Mouse (Mus musculus): Measurements from ENCODE around the gene Cyp2f2. TPM values are rescaled to one million over a fixed set of nuclear protein-coding genes. Genes with fewer than 3 reads are reported as not detected.

Cyp2f2 gene
- polyA plus RNA-seq, 1 experiment: not detected

DNA sequence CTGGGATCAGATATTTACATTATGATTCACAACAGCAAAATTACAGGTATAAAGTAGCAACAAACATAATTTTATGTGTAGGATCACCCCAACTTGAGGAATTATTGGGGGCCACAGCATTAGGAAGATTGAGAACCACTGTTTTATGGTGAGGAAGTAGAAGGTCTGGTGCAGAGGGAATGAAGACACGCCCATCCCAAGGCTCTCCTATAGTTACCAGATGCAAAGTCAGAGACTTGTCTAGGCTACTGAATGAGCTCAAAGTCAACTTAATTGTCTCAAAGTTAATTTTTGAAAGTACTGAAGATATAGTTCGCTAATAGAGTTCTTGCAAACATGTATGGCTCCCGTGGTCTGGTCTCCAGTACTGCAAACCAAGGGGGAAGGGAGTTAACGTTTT lies 14.0 kb downstream of the Cyp2f2 start:
- H3K9me3 ChIP-seq: no peaks in the 10 kb centered on the region; the same call in 1 of the 2 replicates
- no peak overlapping the region for H3K4me3 ChIP-seq (replicated peaks)
- no peak for TF ChIP-seq GATA1 (IDR thresholded peaks at IDR 0.05; ENCODE audit: borderline replicate concordance, low read length)
- TF ChIP-seq FLI1 (IDR thresholded peaks at IDR 0.05; ENCODE audit: low read length): no peak
- no peaks in the 10 kb centered on the region for H3K36me3 ChIP-seq (replicated peaks; ENCODE audit: low read length)
- peaks cover 5% of the 10 kb centered on the region; the same call in 1 of the 2 replicates for H3K4me1 ChIP-seq
- H3K27me3 ChIP-seq (replicated peaks): peaks cover 5% of the 10 kb centered on the region

DNA sequence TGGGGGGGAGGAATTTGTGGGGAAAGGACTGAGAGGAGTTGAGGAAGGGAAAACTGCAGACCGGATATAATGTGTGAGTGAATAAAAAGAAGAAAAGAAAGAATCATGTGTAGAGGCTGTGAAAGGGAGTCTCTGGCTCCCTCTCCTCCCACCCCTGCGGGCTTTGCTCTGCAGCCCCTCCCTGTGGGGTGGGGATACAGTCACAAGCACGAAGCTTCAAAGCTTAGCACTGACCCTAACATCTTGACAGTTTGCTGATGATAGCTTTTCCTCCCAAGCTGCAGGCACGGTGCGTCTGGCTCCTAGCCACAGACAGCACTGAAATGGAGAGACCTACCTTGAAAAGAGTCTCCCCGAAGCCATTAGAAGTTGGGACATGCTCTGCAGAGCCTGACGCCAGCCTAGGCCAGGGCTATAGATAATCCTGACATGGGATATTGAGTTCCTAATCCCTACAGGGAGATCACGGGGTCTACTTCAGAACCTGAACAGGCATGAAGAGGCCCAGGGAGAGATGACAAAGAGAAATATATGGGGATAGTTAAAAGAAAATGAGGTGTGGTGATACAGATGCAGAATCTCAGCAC lies 16.8 kb downstream of the Cyp2f2 start:
- peaks cover 5% of the 10 kb centered on the region; the same call in 1 of the 2 replicates for H3K4me1 ChIP-seq
- TF ChIP-seq FLI1 (IDR thresholded peaks at IDR 0.05; ENCODE audit: low read length) (no peak), GATA1 (IDR thresholded peaks at IDR 0.05; ENCODE audit: borderline replicate concordance, low read length) (no peak)
- H3K4me3 ChIP-seq (replicated peaks): no peak overlapping the region

DNA sequence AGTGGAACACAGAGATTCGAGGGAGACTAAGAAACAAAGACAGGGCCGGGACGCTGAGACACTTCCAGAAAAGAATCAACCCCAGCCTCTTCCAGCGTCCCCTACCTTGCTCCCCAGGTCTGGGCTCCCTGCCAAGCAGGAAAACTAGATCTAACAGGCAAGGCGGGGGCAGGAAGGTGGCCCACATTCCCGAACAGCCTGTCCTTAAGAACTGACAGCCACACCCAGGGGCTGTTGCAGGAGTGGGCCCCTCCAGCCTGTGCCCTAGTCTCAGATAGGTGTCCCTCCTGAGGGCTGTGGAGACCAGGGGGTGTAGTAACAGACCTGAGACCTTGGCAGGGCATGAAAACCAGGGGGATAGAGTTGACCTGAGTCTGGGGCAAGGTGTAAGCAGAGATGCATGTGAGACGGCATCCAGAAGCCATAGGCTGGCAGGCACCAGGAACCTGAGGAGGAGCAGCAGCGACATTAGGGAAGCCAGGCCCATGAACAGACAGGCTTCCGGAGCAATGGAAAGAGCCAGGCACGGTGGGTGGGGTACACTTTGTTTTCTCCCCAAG lies 33.6 kb downstream of the Cyp2f2 start, which contains the start of gene Cyp2t4:
TSS of gene Cyp2t4 (plus strand) at position 510 of the 560 bp plus-strand sequence.
- H3K36me3 ChIP-seq (replicated peaks; ENCODE audit: low read length): peaks cover 31% of the 10 kb centered on the region
- peaks cover 10% of the 10 kb centered on the region for H3K4me1 ChIP-seq
- H3K4me3 ChIP-seq (replicated peaks): no peak within 1 kb of the TSS
- TF ChIP-seq FLI1 (IDR thresholded peaks at IDR 0.05; ENCODE audit: low read length) (no peak), GATA1 (IDR thresholded peaks at IDR 0.05; ENCODE audit: borderline replicate concordance, low read length) (no peak)
- no peaks in the 10 kb centered on the region for H3K9me3 ChIP-seq
- H3K27me3 ChIP-seq (replicated peaks): peaks cover 3% of the 10 kb centered on the region

More for the DNA sequence above, 16.8 kb downstream of the Cyp2f2 start:
- H3K36me3 ChIP-seq (replicated peaks; ENCODE audit: low read length): no peaks in the 10 kb centered on the region
- H3K27me3 ChIP-seq (replicated peaks): peaks cover 5% of the 10 kb centered on the region
- peaks cover 5% of the 10 kb centered on the region; the same call in 1 of the 2 replicates for H3K9me3 ChIP-seq

DNA sequence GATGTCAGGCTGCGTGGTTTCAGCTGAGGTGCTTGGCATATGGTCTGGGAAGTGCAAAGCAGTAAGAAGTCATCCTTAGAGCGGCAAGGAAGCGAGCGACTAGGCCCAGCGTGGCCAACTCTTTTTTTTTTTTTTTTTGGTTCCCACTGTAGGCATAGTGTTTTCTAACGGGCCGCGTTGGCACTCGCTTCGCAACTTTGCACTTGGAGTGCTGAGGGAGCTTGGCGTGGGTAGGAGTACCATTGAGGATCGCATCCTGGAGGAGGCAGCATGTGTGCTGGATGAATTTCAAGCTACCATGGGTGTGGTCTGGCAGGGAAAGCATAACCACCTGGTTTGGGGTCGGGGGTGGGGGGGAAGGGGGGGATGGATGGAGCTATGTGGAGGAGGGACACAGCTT lies 36.3 kb downstream of the Cyp2f2 start:
- Histone ChIP-seq H3K4me3 (replicated peaks) (no peak overlapping the region), H3K36me3 (replicated peaks; ENCODE audit: low read length) (peaks cover 58% of the 10 kb centered on the region), H3K9me3 (no peaks in the 10 kb centered on the region), H3K4me1 (peaks cover 35% of the 10 kb centered on the region), H3K27me3 (replicated peaks) (peaks cover 3% of the 10 kb centered on the region)
- TF ChIP-seq FLI1 (IDR thresholded peaks at IDR 0.05; ENCODE audit: low read length): no peak
- no peak for TF ChIP-seq GATA1 (IDR thresholded peaks at IDR 0.05; ENCODE audit: borderline replicate concordance, low read length)

DNA sequence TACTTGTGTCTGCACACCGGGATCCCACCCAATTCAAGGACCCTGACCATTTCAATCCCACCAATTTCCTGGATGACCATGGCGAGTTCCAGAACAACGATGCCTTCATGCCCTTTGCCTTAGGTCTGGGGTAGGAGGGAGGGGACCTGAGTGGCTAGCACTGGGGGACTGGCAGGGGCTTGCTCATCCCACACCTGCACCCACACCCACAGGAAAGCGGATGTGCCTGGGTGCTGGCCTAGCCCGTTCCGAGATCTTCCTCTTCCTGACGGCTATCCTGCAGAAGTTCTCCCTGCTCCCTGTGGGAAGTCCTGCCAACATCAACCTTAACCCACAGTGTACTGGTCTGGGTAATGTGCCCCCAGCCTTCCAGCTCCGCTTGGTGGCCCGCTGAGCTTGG lies 38.5 kb downstream of the Cyp2f2 start:
- H3K4me3 ChIP-seq (replicated peaks): no peak overlapping the region
- no peaks in the 10 kb centered on the region for H3K9me3 ChIP-seq
- H3K27me3 ChIP-seq (replicated peaks): peaks cover 3% of the 10 kb centered on the region
- peaks cover 79% of the 10 kb centered on the region for H3K36me3 ChIP-seq (replicated peaks; ENCODE audit: low read length)
- no peak for TF ChIP-seq GATA1 (IDR thresholded peaks at IDR 0.05; ENCODE audit: borderline replicate concordance, low read length)
- TF ChIP-seq FLI1 (IDR thresholded peaks at IDR 0.05; ENCODE audit: low read length): no peak
- peaks cover 57% of the 10 kb centered on the region for H3K4me1 ChIP-seq

DNA sequence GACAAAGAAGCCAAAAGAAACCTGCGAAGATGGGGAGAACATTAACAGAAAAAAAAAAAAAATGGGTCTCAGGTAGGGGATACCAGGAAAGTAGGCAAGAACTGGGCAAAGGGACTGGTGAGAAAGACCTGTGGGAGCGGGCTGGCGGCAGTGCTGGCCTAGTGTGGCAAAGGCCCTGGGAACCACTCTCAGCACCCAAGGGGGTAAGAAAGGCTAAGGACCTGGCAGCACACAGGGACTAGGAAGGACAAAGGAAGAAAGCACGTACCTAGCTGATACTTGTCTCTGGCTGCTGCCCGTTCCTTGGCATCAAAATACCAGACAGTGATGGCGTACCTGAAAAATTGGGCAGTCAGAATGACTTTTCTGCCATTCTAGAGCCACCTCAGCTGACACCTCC lies 39.5 kb downstream of the Cyp2f2 start:
- Histone ChIP-seq H3K36me3 (replicated peaks; ENCODE audit: low read length) (peaks cover 90% of the 10 kb centered on the region), H3K9me3 (no peaks in the 10 kb centered on the region), H3K27me3 (replicated peaks) (no peaks in the 10 kb centered on the region), H3K4me3 (replicated peaks) (no peak overlapping the region), H3K4me1 (peaks cover 68% of the 10 kb centered on the region)
- TF ChIP-seq GATA1 (IDR thresholded peaks at IDR 0.05; ENCODE audit: borderline replicate concordance, low read length) (no peak), FLI1 (IDR thresholded peaks at IDR 0.05; ENCODE audit: low read length) (no peak)

DNA sequence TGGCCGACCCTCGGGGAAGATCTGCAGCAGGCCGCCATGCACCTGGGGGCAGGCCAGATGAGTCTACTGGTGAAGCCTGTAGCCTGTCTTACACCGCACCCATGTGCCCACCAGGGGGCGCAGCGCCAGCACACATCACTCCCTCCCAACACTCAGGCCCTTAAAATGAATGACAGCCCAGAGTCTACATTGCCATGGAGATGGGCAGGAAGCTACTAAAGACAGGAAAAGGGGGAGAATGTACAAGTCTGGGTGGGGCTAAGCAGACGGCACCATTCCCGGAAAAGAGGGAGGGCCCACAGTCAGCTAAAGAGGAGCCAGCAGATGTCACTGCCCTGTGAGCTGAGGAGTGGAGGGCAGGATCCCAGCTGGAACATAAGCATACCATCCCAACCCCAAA lies 40.2 kb downstream of the Cyp2f2 start:
- H3K9me3 ChIP-seq: no peaks in the 10 kb centered on the region
- peaks cover 74% of the 10 kb centered on the region for H3K4me1 ChIP-seq
- peaks cover 96% of the 10 kb centered on the region for H3K36me3 ChIP-seq (replicated peaks; ENCODE audit: low read length)
- H3K4me3 ChIP-seq (replicated peaks): peak overlapping the region; percentile 76
- H3K27me3 ChIP-seq (replicated peaks): no peaks in the 10 kb centered on the region
- no peak for TF ChIP-seq GATA1 (IDR thresholded peaks at IDR 0.05; ENCODE audit: borderline replicate concordance, low read length)
- peak; percentile 26; the same call in 1 of the 2 replicates for TF ChIP-seq FLI1 (IDR thresholded peaks at IDR 0.05; ENCODE audit: low read length)

DNA sequence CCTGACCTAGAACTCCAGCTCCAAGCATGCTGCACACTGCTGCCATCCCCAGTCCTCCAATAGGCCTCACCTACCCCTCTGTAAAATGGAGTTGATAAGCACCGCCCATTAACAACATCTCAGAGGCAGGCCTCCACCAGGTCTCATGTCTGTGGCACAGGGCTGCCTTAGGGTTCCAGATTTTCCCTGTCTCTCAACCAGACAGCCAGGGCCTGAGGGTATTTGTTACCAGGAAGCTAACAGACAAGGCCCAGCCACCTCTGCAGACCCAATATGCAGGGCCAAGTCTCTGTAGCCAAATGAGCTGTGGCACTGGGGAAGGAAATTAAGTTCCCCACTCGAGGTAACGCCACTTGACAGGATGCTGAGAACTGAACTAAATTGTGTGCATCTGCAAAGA lies 41.2 kb downstream of the Cyp2f2 start:
- Histone ChIP-seq H3K27me3 (replicated peaks) (no peaks in the 10 kb centered on the region), H3K4me1 (peaks cover 84% of the 10 kb centered on the region), H3K36me3 (replicated peaks; ENCODE audit: low read length) (peaks cover 92% of the 10 kb centered on the region), H3K4me3 (replicated peaks) (peak overlapping the region; percentile 1), H3K9me3 (no peaks in the 10 kb centered on the region)
- TF ChIP-seq FLI1 (IDR thresholded peaks at IDR 0.05; ENCODE audit: low read length) (no peak), GATA1 (IDR thresholded peaks at IDR 0.05; ENCODE audit: borderline replicate concordance, low read length) (no peak)

DNA sequence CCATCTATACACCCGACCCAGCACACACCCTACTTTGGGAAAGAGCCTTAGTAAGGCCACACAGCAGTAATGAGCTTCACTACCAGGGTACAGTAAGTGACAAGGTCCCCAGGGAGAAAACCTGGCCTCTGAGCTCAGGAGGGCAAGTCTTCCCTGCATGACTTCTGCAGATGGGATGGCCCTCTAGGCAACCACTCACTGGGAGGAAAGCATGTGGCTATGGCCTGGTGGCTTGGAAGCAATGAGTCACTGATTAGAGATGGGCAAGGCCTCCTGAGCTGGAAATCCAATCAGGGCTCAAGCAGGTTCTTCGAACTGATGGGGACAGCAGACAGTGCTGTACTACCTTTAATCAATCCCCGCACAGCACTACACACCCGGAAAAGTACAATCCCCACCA lies 42.0 kb downstream of the Cyp2f2 start:
- no peak overlapping the region for H3K4me3 ChIP-seq (replicated peaks)
- no peaks in the 10 kb centered on the region for H3K9me3 ChIP-seq
- no peak for TF ChIP-seq GATA1 (IDR thresholded peaks at IDR 0.05; ENCODE audit: borderline replicate concordance, low read length)
- TF ChIP-seq FLI1 (IDR thresholded peaks at IDR 0.05; ENCODE audit: low read length): no peak
- H3K36me3 ChIP-seq (replicated peaks; ENCODE audit: low read length): peaks cover 85% of the 10 kb centered on the region
- H3K4me1 ChIP-seq: peaks cover 84% of the 10 kb centered on the region
- no peaks in the 10 kb centered on the region for H3K27me3 ChIP-seq (replicated peaks)

DNA sequence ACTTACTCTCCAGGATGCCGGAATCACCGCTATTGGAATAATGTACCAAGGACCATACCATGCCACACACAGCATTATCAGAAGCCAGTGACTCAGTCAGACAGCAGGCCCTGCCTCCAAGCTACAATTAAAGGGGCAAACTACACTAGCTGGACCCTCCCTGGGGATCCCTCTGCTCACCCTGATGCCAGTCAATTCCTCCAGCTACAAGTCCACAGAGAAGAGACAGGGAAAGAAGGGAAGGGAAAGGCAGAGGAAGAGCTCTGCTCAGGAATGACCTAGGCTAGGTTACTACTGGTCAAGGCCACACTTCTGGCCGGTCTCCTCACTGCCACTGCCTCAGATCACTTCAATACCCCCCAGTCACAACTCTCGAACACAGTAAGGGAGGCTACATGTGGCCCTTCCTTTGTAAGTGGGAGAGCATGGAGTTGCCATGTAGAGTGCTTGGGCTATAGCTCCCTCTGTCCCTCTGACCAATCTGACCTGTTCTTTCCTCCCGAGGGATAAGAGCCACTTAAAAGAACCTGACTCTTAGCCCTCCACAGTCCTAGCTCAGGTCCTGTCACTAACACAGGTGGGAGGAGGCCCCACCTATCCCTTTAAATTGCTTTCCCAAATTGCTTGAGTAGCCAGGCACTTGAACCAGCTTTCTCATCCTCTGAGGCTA lies 43.2 kb downstream of the Cyp2f2 start:
- Histone ChIP-seq H3K9me3 (no peaks in the 10 kb centered on the region), H3K4me3 (replicated peaks) (peak overlapping the region; percentile 71), H3K4me1 (peaks cover 84% of the 10 kb centered on the region), H3K27me3 (replicated peaks) (no peaks in the 10 kb centered on the region), H3K36me3 (replicated peaks; ENCODE audit: low read length) (peaks cover 76% of the 10 kb centered on the region)
- TF ChIP-seq GATA1 (IDR thresholded peaks at IDR 0.05; ENCODE audit: borderline replicate concordance, low read length) (no peak), FLI1 (IDR thresholded peaks at IDR 0.05; ENCODE audit: low read length) (no peak)

All from megakaryocyte, embryonic 14.5 days (primary cell).